Mouse (Mus musculus) retina, postnatal 7 days (tissue): ENCODE data around the gene Pcsk5.

Experiments
- DNase-seq: peaks from one replicate; pipeline ENCODE4 v3.0.0-alpha.2; 2012; ENCODE audit warnings: low read depth, low spot score

Gene Pcsk5

DNA sequence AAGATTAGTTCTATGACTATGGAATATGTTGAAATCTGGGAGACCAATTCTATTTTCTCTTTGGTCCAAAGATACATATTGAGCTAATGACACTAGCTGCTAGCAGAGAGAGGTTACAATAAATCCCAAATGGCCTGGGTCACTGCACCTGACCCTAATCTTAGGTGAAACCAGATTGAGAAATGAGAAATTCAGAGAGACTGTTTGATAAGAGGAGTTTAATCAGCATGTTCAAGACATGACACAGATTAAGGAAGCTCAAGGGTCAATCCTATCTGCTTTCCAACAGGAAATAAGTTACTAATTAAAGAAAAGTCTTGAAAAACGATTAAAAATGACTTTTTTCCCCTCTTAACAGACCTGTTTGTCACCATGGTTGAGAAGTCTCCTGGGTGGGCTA lies 96.0 kb downstream of the Pcsk5 start:
- no peak for DNase-seq

DNA sequence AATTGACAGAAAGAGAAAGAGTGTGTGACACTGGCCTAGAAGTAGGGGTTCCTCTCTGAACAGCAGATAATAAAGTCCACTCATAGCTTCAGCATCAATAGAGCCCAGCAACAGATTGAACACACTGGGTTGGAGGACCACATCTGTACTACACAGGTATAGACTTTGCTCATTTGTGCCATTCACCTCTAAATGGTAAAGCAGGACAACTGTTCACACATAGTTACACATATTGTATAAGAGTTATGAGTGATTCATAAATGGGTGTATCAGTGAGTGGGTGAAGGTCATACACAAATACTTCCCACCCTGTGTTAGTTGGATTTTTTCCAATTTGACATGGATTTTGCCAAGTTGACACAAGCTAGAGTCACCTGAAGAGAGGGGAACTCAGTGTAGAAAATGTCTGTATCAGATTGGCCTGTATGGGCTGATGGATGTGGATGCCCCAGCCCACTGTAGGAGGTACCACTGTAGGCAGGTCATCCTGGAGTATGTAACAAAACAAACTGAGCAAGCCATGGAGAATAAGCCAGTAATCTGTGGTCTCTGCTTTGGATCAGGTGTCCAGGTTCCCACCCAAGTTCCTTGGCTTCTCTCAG lies 104.7 kb downstream of the Pcsk5 start:
- DNase-seq, result no peak

DNA sequence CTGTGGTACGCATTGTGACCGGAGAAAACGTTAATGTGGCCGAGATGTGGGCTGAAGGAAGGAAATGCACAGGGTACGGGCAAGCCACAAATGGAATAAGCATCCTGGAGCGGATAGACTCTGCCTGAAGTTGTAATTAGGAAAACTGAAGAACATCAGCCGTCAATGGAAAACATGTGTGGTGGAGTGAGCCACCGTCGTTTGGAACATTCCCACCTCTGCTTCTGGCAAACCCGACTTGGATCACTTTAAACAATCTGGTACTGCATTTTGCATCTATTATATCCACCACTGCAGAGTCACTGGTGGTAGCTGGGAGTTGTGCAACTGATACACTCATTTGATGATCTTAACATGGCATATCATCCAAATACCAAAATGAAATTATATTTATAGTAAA lies 120.4 kb downstream of the Pcsk5 start:
- no peak for DNase-seq

DNA sequence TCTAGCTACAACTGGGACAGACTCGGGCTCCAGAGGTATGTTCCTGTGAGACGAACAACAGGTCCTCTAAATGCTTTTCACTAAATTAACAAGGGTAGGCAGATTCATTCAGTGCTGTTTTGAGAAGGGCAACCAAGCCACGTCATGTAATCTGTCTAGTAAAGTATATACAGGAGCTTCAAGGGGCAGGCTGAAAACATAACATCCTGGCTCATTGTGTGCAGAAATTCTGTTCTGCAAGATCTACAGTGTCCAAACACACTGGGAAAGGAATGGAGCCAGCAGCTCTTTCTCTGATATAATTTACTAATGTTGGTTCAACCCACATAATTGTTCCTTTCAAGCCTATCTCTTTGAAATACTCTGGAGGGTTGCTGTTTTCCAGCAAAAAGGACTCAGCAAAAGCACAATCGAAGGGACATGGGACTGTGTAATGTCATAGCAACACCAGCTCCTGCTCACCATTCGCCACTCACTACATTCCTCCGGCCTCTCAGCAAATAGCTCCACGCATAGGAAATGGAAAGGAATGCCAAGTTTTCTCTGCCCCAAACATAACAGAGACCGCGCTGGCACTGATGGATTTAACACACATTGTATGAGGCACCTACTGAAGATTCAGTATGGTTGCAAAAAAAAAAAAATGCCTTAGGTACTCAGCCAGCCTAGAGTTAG lies 122.0 kb downstream of the Pcsk5 start:
- DNase-seq, result no peak

DNA sequence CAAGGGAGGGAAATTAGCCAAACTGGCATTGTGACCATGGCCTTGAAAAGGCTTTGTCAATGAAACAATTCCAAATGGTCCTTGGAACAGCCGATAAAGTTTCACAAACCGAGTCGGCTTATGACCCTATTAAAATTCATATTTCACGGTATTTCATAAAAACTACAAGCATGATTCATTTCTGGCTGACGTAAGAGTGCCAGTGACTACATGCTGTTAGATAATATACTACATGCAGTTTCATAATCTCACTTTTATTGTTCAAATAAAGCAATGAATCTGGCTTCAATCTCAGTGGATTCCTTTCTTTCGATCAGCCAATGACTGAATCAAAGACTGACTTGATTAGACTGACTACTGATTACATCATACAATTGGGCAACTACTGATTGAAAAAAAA lies 145.8 kb downstream of the Pcsk5 start:
- no peak for DNase-seq

DNA sequence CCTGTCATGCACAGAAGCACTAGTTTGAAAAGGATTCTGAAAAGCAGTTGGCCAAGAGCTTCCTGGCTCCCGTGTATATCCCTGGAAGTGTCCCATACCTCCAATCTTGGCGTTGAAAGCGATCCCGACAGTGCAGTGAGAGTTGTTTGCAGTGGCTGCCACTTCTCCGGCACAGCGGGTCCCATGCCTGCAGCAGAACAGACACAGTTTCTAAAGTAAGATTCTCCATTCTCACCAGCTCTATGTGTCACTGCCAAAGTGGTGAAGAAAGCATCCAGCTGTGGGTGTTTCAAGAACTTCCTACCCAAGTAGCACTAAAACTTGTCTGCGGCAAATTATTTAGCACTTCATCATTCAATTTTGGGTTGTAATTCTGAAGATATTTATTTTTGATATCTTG lies 159.1 kb downstream of the Pcsk5 start:
- no peak for DNase-seq

DNA sequence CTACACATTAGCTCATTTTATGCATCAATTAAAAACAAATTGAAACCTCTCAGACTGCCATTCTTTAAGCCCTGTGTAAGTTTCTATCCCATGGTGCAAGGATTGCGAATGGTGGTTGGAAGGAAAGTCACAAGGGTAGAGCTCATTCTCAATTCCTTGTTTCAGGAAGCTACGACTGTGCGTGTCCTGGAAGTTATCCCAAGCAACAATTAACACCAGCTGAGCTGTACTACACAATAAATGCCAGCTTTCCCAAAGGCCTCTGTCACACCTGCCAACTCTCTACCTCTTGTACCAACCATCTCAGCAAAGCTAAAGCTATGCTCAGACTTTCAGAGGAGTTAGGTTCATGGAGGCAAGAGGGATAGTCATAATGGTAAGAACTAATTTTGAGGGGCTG lies 174.8 kb downstream of the Pcsk5 start:
- no peak for DNase-seq

DNA sequence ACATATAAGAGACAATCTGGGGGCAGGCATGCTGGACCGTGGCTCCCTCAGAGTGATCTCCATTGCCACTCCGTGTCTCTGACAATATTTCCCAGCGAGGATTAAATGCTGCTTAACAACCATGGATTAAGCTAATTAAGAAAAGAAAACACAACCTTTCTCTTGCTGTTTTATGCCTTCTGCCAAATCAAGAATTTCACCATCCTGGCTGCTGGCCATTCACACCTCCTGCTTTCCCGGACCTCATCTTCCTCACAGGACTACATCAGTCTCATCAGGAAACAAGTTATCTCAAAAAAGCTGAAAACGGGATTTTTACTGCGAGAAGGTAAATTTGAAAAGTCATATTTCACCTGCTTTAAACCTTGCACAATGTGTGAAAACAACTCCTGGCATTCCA lies 175.2 kb downstream of the Pcsk5 start:
- DNase-seq, result no peak

DNA sequence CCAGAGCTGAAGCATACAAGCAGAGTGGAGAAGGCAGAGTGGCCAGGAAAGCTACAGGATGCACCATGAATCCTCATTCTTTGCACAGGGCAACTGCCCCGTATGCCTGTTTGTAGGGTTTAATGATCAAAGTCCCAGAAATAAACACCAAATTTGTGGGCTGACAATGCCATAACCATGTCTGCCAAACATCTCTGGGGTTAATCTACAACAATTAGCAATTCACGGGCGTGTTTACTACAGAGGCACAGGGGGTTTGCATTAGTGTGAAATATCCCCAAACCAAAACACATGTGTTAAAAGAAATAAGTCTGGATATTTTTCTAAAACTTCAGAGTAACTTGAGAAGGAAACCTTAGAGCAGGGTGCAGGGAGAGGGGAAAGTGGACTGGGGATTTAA lies 178.1 kb downstream of the Pcsk5 start:
- DNase-seq, result no peak

DNA sequence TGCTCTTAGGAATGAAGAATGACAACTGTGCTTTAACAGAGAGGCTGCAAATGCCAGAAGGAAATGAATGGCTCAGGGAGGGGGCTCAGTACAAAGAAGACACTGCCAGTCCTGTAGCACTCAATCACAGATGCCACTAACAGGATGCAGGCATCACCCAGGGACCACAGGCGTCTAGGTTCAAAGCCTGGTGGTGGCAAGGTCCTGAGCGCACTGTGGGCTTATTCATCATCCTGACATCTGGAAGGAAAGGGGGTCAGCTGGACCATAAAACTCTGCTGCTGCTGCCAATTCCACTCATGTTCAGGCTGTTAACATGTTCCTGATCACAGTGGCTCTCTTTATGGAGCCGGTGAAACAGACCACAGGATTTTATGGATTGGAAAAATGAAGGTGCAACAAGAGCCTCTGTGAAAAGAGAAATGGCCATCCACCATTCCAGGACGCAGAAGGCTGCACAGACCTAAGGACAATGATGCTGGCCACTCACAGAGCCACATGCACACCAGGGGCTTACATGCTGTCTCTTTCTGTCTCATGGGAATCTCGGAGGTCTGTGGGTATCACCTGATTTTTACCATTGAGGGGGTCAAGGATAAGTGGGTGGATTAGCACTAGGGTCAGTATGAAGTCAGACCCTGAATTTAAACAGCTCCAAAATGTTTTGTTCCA lies 186.5 kb downstream of the Pcsk5 start:
- no peak for DNase-seq

DNA sequence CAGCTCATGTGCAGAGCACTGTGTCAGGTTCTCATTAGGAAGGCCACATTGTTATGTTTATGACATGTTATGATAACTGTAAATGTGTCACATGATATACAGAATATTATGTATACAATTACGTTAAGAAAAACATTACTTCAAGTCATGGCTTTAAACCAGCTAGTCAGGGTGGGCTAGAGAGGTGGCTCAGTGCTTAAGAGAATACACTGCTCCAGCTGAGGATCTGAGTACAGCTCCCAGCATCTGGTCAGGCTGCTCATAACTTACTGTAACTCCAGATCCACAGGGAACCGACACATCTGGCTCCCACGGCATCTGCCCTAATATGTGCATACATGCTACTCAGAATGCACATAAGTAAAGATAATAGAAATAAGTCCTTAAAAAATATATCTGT lies 187.5 kb downstream of the Pcsk5 start:
- no peak for DNase-seq

DNA sequence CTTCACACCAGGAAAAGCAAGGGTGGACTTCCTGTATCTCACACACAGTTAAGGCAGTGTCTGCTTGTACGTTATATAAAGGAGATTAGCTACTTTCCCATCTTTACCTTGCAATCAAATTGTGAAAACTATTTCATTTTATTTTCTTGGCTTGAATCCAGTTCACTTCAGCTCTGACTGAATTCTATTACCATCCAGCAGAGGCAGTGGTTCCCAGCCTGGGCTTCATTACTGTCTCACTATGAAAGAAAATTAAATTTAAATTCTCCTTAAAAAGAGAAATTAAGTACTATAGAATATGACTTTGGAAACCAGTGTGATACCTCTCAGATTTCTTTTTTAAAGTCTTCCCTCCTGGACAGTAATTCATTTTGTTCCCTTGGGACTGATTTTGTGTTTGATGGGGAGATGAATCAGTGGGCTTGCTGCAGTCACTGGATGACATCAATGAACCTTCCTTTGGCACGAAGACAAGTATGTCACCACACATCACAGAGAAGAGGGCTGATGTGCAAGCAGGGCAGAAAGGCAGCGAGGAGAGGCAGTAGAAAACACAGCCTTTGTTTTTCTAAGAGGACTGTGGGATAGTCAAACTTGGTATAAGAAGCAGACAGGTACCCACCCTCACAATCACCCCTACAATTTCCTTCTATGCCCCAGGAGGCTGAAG lies 194.2 kb downstream of the Pcsk5 start:
- DNase-seq, result peak; percentile 3

DNA sequence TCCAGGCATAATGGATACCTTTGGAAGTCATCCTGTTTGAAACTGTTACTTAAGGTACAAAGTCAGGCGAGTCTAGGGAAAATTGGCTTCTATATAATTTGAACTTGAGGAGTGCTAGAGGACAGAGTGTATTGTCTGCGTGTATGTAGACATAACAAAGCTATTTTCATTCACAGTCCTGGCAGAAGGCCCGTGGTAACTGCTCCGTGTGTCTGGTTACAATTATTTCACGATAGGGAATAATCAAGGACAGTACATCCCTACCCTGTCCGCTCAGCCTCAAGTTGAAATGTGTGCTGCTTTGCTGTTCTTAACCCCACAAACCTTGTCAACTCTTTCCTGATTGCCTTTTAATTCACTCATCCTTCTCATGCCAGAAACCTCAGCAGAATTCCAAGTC lies 201.4 kb downstream of the Pcsk5 start:
- no peak for DNase-seq

DNA sequence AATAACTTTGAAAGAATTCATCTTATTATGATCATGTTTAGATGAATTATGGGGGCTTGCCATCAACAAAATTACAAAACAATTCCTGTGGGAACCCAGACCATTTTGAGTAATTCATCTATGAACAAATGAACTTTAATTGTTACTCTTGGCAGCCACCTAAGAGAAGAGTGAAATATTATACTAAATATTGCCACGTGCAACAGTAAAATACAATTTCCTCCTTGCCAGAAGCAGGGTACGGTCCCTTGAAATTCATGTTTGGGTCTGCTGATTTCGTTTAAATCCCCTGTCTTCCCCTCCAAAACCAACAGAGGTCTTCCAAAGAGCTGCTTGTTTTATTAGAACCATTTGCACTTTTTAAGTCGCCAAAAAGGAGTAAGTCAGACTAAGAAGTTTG lies 221.8 kb downstream of the Pcsk5 start:
- no peak for DNase-seq

DNA sequence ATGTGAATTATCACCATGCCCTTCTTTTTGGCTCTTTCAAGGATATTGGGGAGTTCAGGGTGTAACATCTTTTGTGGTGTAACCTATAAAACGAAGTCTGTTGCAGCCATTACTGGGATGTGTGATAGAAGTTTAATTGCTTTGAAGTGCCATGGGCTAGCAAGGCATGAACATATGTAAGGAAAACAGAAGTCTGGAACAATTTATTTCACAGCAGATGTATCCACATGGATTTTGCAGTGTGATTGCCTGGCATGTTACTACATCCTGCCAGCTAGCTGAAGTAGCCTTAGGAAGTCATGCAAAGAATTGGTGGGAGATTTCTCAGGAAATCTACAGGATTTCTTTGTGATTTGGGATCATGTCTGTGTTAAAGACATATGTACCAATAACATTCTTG lies 230.9 kb downstream of the Pcsk5 start:
- DNase-seq, result no peak

DNA sequence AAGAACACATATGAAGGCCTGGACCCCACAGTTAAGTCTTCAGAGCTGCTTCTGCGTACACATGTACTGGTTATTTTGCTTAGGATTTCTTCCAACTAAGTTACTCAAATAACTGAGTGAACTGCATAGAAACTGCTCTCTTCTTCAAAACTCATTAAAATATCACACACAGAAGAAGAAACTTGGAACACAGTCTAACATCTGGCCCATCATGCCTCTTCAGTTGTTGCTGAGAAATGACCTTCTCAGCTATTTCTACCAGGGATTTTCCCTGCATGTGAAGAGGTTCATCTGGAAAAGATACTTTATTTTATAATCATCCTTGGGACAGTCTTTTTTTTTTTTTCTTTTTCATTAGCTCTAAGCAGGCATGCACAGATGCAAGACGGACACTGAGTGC lies 231.3 kb downstream of the Pcsk5 start:
- DNase-seq, result no peak

DNA sequence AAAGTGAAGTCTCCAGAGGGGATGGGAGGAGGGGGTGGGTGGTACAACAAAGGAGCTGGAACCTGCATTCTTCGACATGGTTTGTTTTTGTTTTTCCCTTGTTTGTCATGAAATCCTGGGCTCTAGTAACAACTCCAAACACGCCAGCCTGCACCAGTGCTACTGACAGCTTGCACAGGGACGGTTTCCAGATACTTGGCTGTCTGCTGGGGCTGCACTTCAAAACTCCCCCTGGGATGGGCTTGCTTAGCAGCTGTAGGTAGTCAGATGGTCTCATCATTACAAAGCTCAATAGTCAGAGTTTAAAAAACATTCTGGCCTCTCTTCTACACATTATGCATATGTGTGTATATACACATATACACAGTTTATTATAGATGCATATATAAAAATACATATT lies 234.1 kb downstream of the Pcsk5 start:
- no peak for DNase-seq

DNA sequence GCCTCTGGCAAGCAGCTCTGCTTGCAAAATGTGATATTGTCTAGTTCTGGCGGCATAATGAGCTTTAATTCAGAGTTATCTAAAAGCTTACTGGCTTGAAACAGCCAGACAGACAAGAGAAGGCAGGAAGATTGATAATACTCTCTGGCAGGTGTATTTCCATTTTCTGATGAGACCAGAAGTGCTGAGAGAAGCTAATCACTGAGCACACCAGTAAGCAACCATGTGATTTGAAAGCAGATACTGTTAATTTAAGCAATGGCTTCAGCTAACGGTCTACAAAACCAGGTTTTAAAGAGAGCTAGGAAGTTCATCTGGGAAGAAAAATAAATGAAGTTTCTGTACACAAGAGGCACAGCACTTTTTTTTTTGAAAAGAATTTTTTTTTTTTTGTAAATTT lies 237.1 kb downstream of the Pcsk5 start:
- DNase-seq, result no peak

DNA sequence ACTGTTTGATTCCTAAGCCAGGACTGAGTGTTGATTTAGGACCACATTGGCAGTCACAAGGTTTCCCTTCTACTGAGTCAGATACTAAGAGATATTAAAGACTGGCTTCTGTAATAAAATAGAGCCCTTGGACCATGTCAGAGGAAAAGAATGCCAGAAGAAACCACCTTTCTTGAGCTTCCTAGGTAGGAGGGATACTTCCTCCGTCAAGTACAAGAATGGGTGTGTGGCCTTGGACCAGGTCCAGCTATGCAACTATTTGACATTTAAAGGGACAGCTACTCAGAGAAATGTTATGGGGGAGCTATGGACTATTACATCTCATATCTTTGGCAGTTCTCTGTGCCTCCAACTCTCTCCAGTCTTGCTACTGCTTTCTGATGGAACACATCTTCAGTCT lies 244.6 kb downstream of the Pcsk5 start:
- DNase-seq, result no peak

DNA sequence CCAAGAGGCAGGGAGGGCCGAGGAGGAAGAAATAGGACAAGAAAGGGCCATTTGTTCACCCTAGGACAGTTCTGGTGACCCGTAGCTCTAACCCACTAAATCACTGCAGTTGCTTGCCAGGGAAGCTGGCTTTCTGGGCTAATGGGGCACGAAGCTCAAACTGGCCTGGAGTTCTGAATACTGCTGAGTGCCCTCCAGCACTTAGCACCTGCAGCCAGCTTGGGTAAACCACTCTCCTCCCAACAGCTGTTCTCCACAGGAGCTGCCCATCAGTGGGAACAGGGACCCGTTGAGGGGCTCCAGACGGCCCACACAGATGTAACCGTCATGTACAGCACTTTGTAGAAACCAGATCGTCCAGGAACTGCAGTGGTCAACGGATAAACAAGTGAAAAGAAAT lies 246.1 kb downstream of the Pcsk5 start:
- DNase-seq, result peak; percentile 14

DNA sequence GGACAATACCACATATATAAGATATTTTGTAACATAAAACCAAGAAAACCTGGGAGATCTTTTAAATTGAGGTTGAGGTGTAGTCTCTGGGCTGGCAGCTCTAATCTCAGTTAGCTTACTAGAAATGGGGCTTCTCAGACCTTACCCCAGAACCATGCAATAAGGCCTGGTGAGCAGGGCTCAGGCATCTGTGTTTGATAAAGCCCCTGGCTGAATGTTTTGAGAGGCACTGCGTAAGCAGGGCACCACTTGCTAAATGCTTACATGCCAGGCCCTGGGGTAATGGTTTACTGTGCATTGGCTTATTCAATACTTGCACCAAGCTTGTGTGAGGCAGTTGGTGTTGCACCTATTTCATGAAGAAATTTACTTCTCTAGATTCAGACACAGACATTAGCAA lies 247.1 kb downstream of the Pcsk5 start:
- no peak for DNase-seq

DNA sequence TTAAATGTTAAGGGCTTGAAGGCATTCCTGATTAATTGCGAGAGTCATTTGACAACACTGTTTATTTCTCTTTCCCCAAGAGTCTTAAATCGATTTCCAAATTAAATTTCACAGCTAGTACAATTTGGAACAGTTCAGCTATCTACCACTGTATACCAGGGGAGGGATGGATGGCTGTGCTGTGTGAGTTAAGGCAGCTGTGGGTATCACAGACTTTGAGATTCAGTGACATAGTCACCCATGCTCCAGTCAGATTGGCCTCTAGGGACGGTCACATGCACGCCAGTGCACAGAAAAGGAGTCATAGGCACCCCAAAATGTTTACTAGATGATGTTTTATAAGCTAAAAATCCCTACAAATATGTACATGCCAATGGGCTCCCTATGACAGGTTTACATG lies 260.0 kb downstream of the Pcsk5 start:
- no peak for DNase-seq

DNA sequence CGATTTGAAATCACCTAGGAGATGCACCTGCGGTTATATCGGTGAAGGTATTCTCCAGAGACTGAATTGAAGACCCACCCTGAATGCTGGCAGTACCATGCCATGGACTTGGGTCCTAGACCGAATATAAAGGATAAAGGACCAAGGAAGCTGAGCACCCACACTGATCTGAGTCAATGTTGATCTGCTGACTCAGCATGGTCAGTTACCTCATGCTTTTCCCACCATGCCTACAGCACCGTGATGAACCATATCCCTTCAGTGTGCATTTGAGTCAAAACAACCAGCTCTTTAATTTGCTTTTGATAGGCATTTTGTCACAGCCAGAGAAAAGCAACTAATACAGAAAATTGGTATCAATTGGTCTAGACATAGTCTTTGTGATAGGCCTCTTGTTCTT lies 262.9 kb downstream of the Pcsk5 start:
- no peak for DNase-seq
